Mouse (Mus musculus) megakaryocyte, adult 5-6 weeks (primary cell): Measurements from ENCODE around the gene Izumo4. TPM values are rescaled to one million over a fixed set of nuclear protein-coding genes. Genes with fewer than 3 reads are reported as not detected.

ENCODE experiments used
- ATAC-seq: 2 replicates; pipeline ENCODE4 v1.8.0; 2016; ENCODE audit warnings: mild to moderate bottlenecking, inconsistent platforms; ENCODE audit not compliant: poor library complexity, severe bottlenecking
- total RNA-seq, 2 experiments: library from RNA; stranded (forward) in 1 of 2; stranded (reverse) in 1 of 2; fragments of 153-499, 151-499 nt in 1 of 2; fragments of 221-1000, 200-1000 nt in 1 of 2; gene quantifications; 2 replicates each; pipeline versions ENCODE4 v1.2.3 to v1.2.4; 2015 to 2017

Izumo4 gene
- total RNA-seq, 2 experiments from 2014 or later: 4.4 to 11.3 TPM

GRCm38 (mm10) chr10:80710834-80711233 lies 8.8 kb downstream of the Izumo4 start:
- ATAC-seq: no peak

- ATAC-seq: no peak
Measured at GRCm38 (mm10) chr10:80717281-80717680, 15.3 kb downstream of the Izumo4 start.

- ATAC-seq: no peak
Measured at GRCm38 (mm10) chr10:80727369-80728127, 25.6 kb downstream of the Izumo4 start.

GRCm38 (mm10) chr10:80732611-80733101 lies 30.7 kb downstream of the Izumo4 start:
- ATAC-seq: no peak

GRCm38 (mm10) chr10:80736731-80737130 lies 34.7 kb downstream of the Izumo4 start:
- no peak for ATAC-seq

- ATAC-seq: no peak
Measured at GRCm38 (mm10) chr10:80738657-80739056, 36.7 kb downstream of the Izumo4 start.

- ATAC-seq: peak; percentile 13
Measured at GRCm38 (mm10) chr10:80741146-80741545, 39.2 kb downstream of the Izumo4 start.

GRCm38 (mm10) chr10:80741634-80742179 lies 39.7 kb downstream of the Izumo4 start:
- ATAC-seq: peak; percentile 11; the same call in 1 of the 2 replicates

- peak; percentile 95 for ATAC-seq
Measured at GRCm38 (mm10) chr10:80742180-80742978, 40.4 kb downstream of the Izumo4 start, which contains the start of gene Ap3d1. Gene Ap3d1 (minus strand): TSS chr10:80742264.

GRCm38 (mm10) chr10:80744262-80744661 lies 42.3 kb downstream of the Izumo4 start:
- peak; percentile 48 for ATAC-seq

GRCm38 (mm10) chr10:80747410-80747809 lies 45.4 kb downstream of the Izumo4 start:
- peak; percentile 64 for ATAC-seq

- ATAC-seq: no peak
Measured at GRCm38 (mm10) chr10:80748609-80749008, 46.6 kb downstream of the Izumo4 start.

- peak; percentile 48 for ATAC-seq
Measured at GRCm38 (mm10) chr10:80751188-80751832, 49.3 kb downstream of the Izumo4 start.

GRCm38 (mm10) chr10:80752079-80752625 lies 50.2 kb downstream of the Izumo4 start:
- peak; percentile 14 for ATAC-seq

GRCm38 (mm10) chr10:80754594-80755290 lies 52.8 kb downstream of the Izumo4 start, which contains the start of gene Dot1l:
Gene Dot1l (plus strand): TSS chr10:80755206.
- ATAC-seq: peak; percentile 86

Other genes starting within 250 kb of the Izumo4 start
- not detected in 2 replicates for gene Onecut3, start 207.3 kb upstream of the Izumo4 start, total RNA-seq (2015)
- gene Onecut3, start 207.3 kb upstream of the Izumo4 start, total RNA-seq (2017): not detected in 2 replicates
- gene Atp8b3, start 163.1 kb upstream of the Izumo4 start, total RNA-seq (2015): not detected in 2 replicates
- not detected in 2 replicates for gene Atp8b3, start 163.1 kb upstream of the Izumo4 start, total RNA-seq (2017)
- 35.9 and 41.5 TPM in 2 replicates for gene Rexo1, start 140.6 kb upstream of the Izumo4 start, total RNA-seq (2015)
- gene Rexo1, start 140.6 kb upstream of the Izumo4 start, total RNA-seq (2017): 19.4 and 19.9 TPM in 2 replicates
- 2.6 and 3.3 TPM in 2 replicates for gene Klf16, start 124.9 kb upstream of the Izumo4 start, total RNA-seq (2015)
- gene Klf16, start 124.9 kb upstream of the Izumo4 start, total RNA-seq (2017): 3.9 and 5.3 TPM in 2 replicates
- gene Abhd17a, start 111.8 kb upstream of the Izumo4 start, total RNA-seq (2015): 64.8 and 82.1 TPM in 2 replicates
- gene Abhd17a, start 111.8 kb upstream of the Izumo4 start, total RNA-seq (2017): 21.7 and 31.6 TPM in 2 replicates
- gene Scamp4, start 99.3 kb upstream of the Izumo4 start, total RNA-seq (2015): 16.9 and 22.3 TPM in 2 replicates
- 4.8 and 11.4 TPM in 2 replicates for gene Scamp4, start 99.3 kb upstream of the Izumo4 start, total RNA-seq (2017)
- 0.91 and 1.1 TPM in 2 replicates for gene Adat3, start 99.3 kb upstream of the Izumo4 start, total RNA-seq (2015)
- gene Adat3, start 99.3 kb upstream of the Izumo4 start, total RNA-seq (2017): 3.8 TPM in 1 of 2 replicates, not detected in the other
- gene Gm49322, start 96.2 kb upstream of the Izumo4 start, total RNA-seq (2015): 0.54 TPM in 1 of 2 replicates, not detected in the other
- gene Gm49322, start 96.2 kb upstream of the Izumo4 start, total RNA-seq (2017): 0.15 and 0.89 TPM in 2 replicates
- 34.5 and 46.0 TPM in 2 replicates for gene Csnk1g2, start 79.3 kb upstream of the Izumo4 start, total RNA-seq (2015)
- 127 and 144 TPM in 2 replicates for gene Csnk1g2, start 79.3 kb upstream of the Izumo4 start, total RNA-seq (2017)
- 8.4 and 10.3 TPM in 2 replicates for gene Btbd2, start 45.1 kb upstream of the Izumo4 start, total RNA-seq (2015)
- 16.5 and 30.1 TPM in 2 replicates for gene Btbd2, start 45.1 kb upstream of the Izumo4 start, total RNA-seq (2017)
- gene Mknk2, start 24.1 kb upstream of the Izumo4 start, total RNA-seq (2015): 53.5 and 61.1 TPM in 2 replicates
- 63.3 and 74.8 TPM in 2 replicates for gene Mknk2, start 24.1 kb upstream of the Izumo4 start, total RNA-seq (2017)
- 61.8 and 72.0 TPM in 2 replicates for gene Mob3a, start 207 bp upstream of the Izumo4 start, total RNA-seq (2015)
- 65.0 and 77.3 TPM in 2 replicates for gene Mob3a, start 207 bp upstream of the Izumo4 start, total RNA-seq (2017)
- gene Ap3d1, start 40.1 kb downstream of the Izumo4 start, total RNA-seq (2015): 42.6 and 52.4 TPM in 2 replicates
- gene Ap3d1, start 40.1 kb downstream of the Izumo4 start, total RNA-seq (2017): 48.6 and 62.0 TPM in 2 replicates
- 19.5 and 23.0 TPM in 2 replicates for gene Dot1l, start 53.0 kb downstream of the Izumo4 start, total RNA-seq (2015)
- 6.9 and 9.8 TPM in 2 replicates for gene Dot1l, start 53.0 kb downstream of the Izumo4 start, total RNA-seq (2017)
- 45.8 and 46.6 TPM in 2 replicates for gene Sf3a2, start 96.0 kb downstream of the Izumo4 start, total RNA-seq (2015)
- gene Sf3a2, start 96.0 kb downstream of the Izumo4 start, total RNA-seq (2017): 13.1 and 20.4 TPM in 2 replicates
- gene Plekhj1, start 96.4 kb downstream of the Izumo4 start, total RNA-seq (2015): 82.4 and 84.3 TPM in 2 replicates
- 35.5 and 43.5 TPM in 2 replicates for gene Plekhj1, start 96.4 kb downstream of the Izumo4 start, total RNA-seq (2017)
- gene Amh, start 103.1 kb downstream of the Izumo4 start, total RNA-seq (2015): not detected in 2 replicates
- gene Amh, start 103.1 kb downstream of the Izumo4 start, total RNA-seq (2017): not detected in 2 replicates
- not detected in 2 replicates for gene Jsrp1, start 111.3 kb downstream of the Izumo4 start, total RNA-seq (2015)
- not detected in 2 replicates for gene Jsrp1, start 111.3 kb downstream of the Izumo4 start, total RNA-seq (2017)
- gene Oaz1, start 124.5 kb downstream of the Izumo4 start, total RNA-seq (2015): 1,171 and 1,242 TPM in 2 replicates
- gene Oaz1, start 124.5 kb downstream of the Izumo4 start, total RNA-seq (2017): 206 and 296 TPM in 2 replicates
- not detected in 2 replicates for gene Lingo3, start 141.9 kb downstream of the Izumo4 start, total RNA-seq (2015)
- gene Lingo3, start 141.9 kb downstream of the Izumo4 start, total RNA-seq (2017): not detected in 2 replicates
- gene Lsm7, start 153.0 kb downstream of the Izumo4 start, total RNA-seq (2015): 56.6 and 58.0 TPM in 2 replicates
- gene Lsm7, start 153.0 kb downstream of the Izumo4 start, total RNA-seq (2017): 104 and 130 TPM in 2 replicates
- 10.1 and 10.4 TPM in 2 replicates for gene Sppl2b, start 153.1 kb downstream of the Izumo4 start, total RNA-seq (2015)
- gene Sppl2b, start 153.1 kb downstream of the Izumo4 start, total RNA-seq (2017): 9.1 and 15.1 TPM in 2 replicates
- not detected in 2 replicates for gene Tmprss9, start 169.7 kb downstream of the Izumo4 start, total RNA-seq (2015)
- gene Tmprss9, start 169.7 kb downstream of the Izumo4 start, total RNA-seq (2017): not detected in 2 replicates
- 60.1 and 74.7 TPM in 2 replicates for gene Timm13, start 198.8 kb downstream of the Izumo4 start, total RNA-seq (2015)
- 31.8 and 44.9 TPM in 2 replicates for gene Timm13, start 198.8 kb downstream of the Izumo4 start, total RNA-seq (2017)
- 7.7 and 9.5 TPM in 2 replicates for gene Lmnb2, start 216.1 kb downstream of the Izumo4 start, total RNA-seq (2015)
- 35.2 and 35.8 TPM in 2 replicates for gene Lmnb2, start 216.1 kb downstream of the Izumo4 start, total RNA-seq (2017)
- gene Gadd45b, start 227.9 kb downstream of the Izumo4 start, total RNA-seq (2015): 11.0 and 12.9 TPM in 2 replicates
- gene Gadd45b, start 227.9 kb downstream of the Izumo4 start, total RNA-seq (2017): 9.4 and 20.3 TPM in 2 replicates